ENCODE assay signal across 8 mouse cellular contexts in the genomic region with DNA sequence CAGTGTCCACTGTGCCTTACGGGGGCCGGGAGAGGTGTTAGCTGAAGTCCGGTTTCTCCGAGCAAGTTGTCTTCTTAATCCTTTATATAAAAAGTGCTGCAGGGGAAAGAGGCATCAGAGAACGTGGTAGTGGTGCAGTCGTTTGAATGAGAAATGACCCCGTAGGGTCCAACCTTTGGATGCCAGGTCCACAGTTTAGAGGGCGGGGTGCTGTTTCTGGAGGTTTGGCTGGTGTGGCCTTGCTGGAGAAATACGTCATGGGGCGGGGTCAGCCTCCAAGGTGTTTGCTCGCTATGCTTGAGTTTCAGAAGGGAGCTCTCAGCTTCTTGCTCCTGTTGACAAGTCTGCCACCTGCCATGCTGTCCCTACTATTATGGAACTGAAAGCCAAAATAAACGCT. TPM values are rescaled to one million over a fixed set of nuclear protein-coding genes. Genes with fewer than 3 reads are reported as not detected.
A peak's percentile ranks its signal among the peaks of the same experiment; 100 is the strongest.
DNase-seq lines count a peak whose midpoint lies in the region; ATAC-seq and TF ChIP-seq lines count a peak whose summit lies in the region.

No protein-coding gene starts in this region.

- no peak for ATAC-seq in hindbrain, postnatal 0 days
- no peak for ATAC-seq in limb, embryonic 13.5 days (ENCODE audit: low FRiP score, low read depth)
- 0 out of 2 replicates have a peak, but pooled peaks have one; percentile 0 for ATAC-seq in midbrain, embryonic 13.5 days

- no peak for TF ChIP-seq CTCF in gastrocnemius, adult 2 months (IDR thresholded peaks at IDR 0.05)
- TF ChIP-seq CTCF in hindbrain, postnatal 0 days (IDR thresholded peaks at IDR 0.05; ENCODE audit: low read depth) = no peak

- intact Hi-C loops in gastrocnemius, adult 2 months (cut with DNase I) = loop anchor here (2.0 to 10.0 kb wide), 6 partner anchors 20 to 772 kb away; a partner anchor contains a TSS

- peak; percentile 35 to 50 for DNase-seq in left cerebral cortex, adult 18-20 months (ENCODE audit: low spot score in 2 of 2)
- no peak for DNase-seq in left cerebral cortex, adult 11 months (ENCODE audit: low spot score)
- DNase-seq in cerebellum, adult 9-11 months = peak; percentile 78
- peak; percentile 63 for DNase-seq in gastrocnemius, adult 2 months
- peak; percentile 48 for DNase-seq in hindbrain, postnatal 0 days (ENCODE audit: low spot score)
- DNase-seq in testis, postnatal 14 days (ENCODE audit: low spot score) = peak; percentile 42

- peak overlapping the region; percentile 90 for H3K27ac ChIP-seq in gastrocnemius, adult 2 months
- H3K27ac ChIP-seq in hindbrain, postnatal 0 days = peak overlapping the region; percentile 75; the same call in 1 of the 2 replicates
- H3K27ac ChIP-seq in limb, embryonic 13.5 days = peak overlapping the region; percentile 75
- H3K27ac ChIP-seq in midbrain, embryonic 13.5 days = peak overlapping the region; percentile 56; the same call in 1 of the 2 replicates

- H3K4me3 ChIP-seq in gastrocnemius, adult 2 months = peak overlapping the region; percentile 75
- H3K4me3 ChIP-seq in hindbrain, postnatal 0 days (ENCODE audit: low read length) = peak overlapping the region; percentile 76
- H3K4me3 ChIP-seq in limb, embryonic 13.5 days = peak overlapping the region; percentile 73
- H3K4me3 ChIP-seq in midbrain, embryonic 13.5 days (replicated peaks) = peak overlapping the region; percentile 72

- H3K4me2 ChIP-seq in hindbrain, postnatal 0 days (ENCODE audit: low read depth, low read length) = peak overlapping the region; percentile 67
- H3K4me2 ChIP-seq in limb, embryonic 13.5 days (replicated peaks) = peak overlapping the region; percentile 74
- H3K4me2 ChIP-seq in midbrain, embryonic 13.5 days (replicated peaks) = peak overlapping the region; percentile 69

- H3K9me3 ChIP-seq in hindbrain, postnatal 0 days (ENCODE audit: low read length) = peaks cover 10% of the 10 kb centered on the region
- H3K9me3 ChIP-seq in limb, embryonic 13.5 days = peaks cover 16% of the 10 kb centered on the region
- peaks cover 12% of the 10 kb centered on the region for H3K9me3 ChIP-seq in midbrain, embryonic 13.5 days

- 0 out of 2 replicates have a peak, but pooled peaks cover 8% of the 10 kb centered on the region for H3K4me1 ChIP-seq in hindbrain, postnatal 0 days (ENCODE audit: insufficient read depth, low read length)
- peaks cover 4% of the 10 kb centered on the region; the same call in 1 of the 2 replicates for H3K4me1 ChIP-seq in limb, embryonic 13.5 days
- peaks cover 8% of the 10 kb centered on the region for H3K4me1 ChIP-seq in midbrain, embryonic 13.5 days (replicated peaks)

- peaks cover 4% of the 10 kb centered on the region; the same call in 1 of the 2 replicates for H3K36me3 ChIP-seq in hindbrain, postnatal 0 days (ENCODE audit: insufficient read depth, low read length)
- peaks cover 18% of the 10 kb centered on the region for H3K36me3 ChIP-seq in limb, embryonic 13.5 days
- H3K36me3 ChIP-seq in midbrain, embryonic 13.5 days = peaks cover 21% of the 10 kb centered on the region

- 15% methylated on average over 12 of the region's 12 CpGs for WGBS in hindbrain, postnatal 0 days
- WGBS in limb, embryonic 13.5 days = 11% methylated on average over 12 of the region's 12 CpGs
- 16% methylated on average over 12 of the region's 12 CpGs for WGBS in midbrain, embryonic 13.5 days

- no peaks in the 10 kb centered on the region for H3K27me3 ChIP-seq in hindbrain, postnatal 0 days (ENCODE audit: insufficient read depth, low read length)
- H3K27me3 ChIP-seq in limb, embryonic 13.5 days = no peaks in the 10 kb centered on the region
- no peaks in the 10 kb centered on the region for H3K27me3 ChIP-seq in midbrain, embryonic 13.5 days

- peak overlapping the region; percentile 70 for H3K9ac ChIP-seq in hindbrain, postnatal 0 days (replicated peaks; ENCODE audit: low read length)
- H3K9ac ChIP-seq in limb, embryonic 13.5 days = peak overlapping the region; percentile 83
- peak overlapping the region; percentile 90 for H3K9ac ChIP-seq in midbrain, embryonic 13.5 days (replicated peaks)

RNA-seq across cellular contexts. Expression of a gene that starts 0.9 kb away (rescaled TPM):
- 10 to 100 TPM; 11.2 to 11.8 TPM for total RNA-seq in left cerebral cortex, adult 18-20 months (2021)
- 1 to 10 TPM; 6.6 to 6.7 TPM for total RNA-seq in gastrocnemius, adult 2 months (2021)
- total RNA-seq in hindbrain, postnatal 0 days (2014; rRNA removed) = 5.0 and 7.3 TPM in 2 replicates
- 4.1 and 4.5 TPM in 2 replicates for polyA plus RNA-seq in hindbrain, postnatal 0 days (2015; fragmentation: Nextera tagmentation; extraction: Ambion mirVana)
- polyA plus RNA-seq in limb, embryonic 13.5 days (2015; fragmentation: Nextera tagmentation; extraction: Ambion mirVana) = 9.1 and 9.9 TPM in 2 replicates
- polyA plus RNA-seq in midbrain, embryonic 13.5 days (2015; fragmentation: Nextera tagmentation; extraction: Ambion mirVana) = 9.7 and 11.3 TPM in 2 replicates

RNA-seq across cellular contexts. Expression of a gene that starts 21.0 kb away (rescaled TPM):
- 10 to 100 TPM; 22.2 to 22.8 TPM for total RNA-seq in left cerebral cortex, adult 18-20 months (2021)
- 1 to 10 TPM; 3.7 to 5.1 TPM for total RNA-seq in gastrocnemius, adult 2 months (2021)
- 17.0 and 19.6 TPM in 2 replicates for total RNA-seq in hindbrain, postnatal 0 days (2014; rRNA removed)
- polyA plus RNA-seq in hindbrain, postnatal 0 days (2015; fragmentation: Nextera tagmentation; extraction: Ambion mirVana) = 20.0 and 20.4 TPM in 2 replicates
- 21.3 and 22.0 TPM in 2 replicates for polyA plus RNA-seq in limb, embryonic 13.5 days (2015; fragmentation: Nextera tagmentation; extraction: Ambion mirVana)
- 20.6 and 21.4 TPM in 2 replicates for polyA plus RNA-seq in midbrain, embryonic 13.5 days (2015; fragmentation: Nextera tagmentation; extraction: Ambion mirVana)

RNA-seq across cellular contexts. Expression of a gene that starts 31.3 kb away (rescaled TPM):
- total RNA-seq in left cerebral cortex, adult 18-20 months (2021) = 10 to 100 TPM; 61.0 to 67.4 TPM
- total RNA-seq in gastrocnemius, adult 2 months (2021) = 10 to 100 TPM; 16.6 to 17.8 TPM
- total RNA-seq in hindbrain, postnatal 0 days (2014; rRNA removed) = 23.7 and 29.1 TPM in 2 replicates
- polyA plus RNA-seq in hindbrain, postnatal 0 days (2015; fragmentation: Nextera tagmentation; extraction: Ambion mirVana) = 18.6 and 19.5 TPM in 2 replicates
- polyA plus RNA-seq in limb, embryonic 13.5 days (2015; fragmentation: Nextera tagmentation; extraction: Ambion mirVana) = 23.0 and 25.2 TPM in 2 replicates
- 33.6 and 35.2 TPM in 2 replicates for polyA plus RNA-seq in midbrain, embryonic 13.5 days (2015; fragmentation: Nextera tagmentation; extraction: Ambion mirVana)

RNA-seq across cellular contexts. Expression of a gene that starts 59.9 kb away (rescaled TPM):
- total RNA-seq in left cerebral cortex, adult 18-20 months (2021) = not detected
- total RNA-seq in gastrocnemius, adult 2 months (2021) = not detected
- not detected in 2 replicates for total RNA-seq in hindbrain, postnatal 0 days (2014; rRNA removed)
- polyA plus RNA-seq in hindbrain, postnatal 0 days (2015; fragmentation: Nextera tagmentation; extraction: Ambion mirVana) = not detected in 2 replicates
- polyA plus RNA-seq in limb, embryonic 13.5 days (2015; fragmentation: Nextera tagmentation; extraction: Ambion mirVana) = not detected in 2 replicates
- not detected in 2 replicates for polyA plus RNA-seq in midbrain, embryonic 13.5 days (2015; fragmentation: Nextera tagmentation; extraction: Ambion mirVana)
